Mouse (Mus musculus) heart, embryonic 15.5 days (tissue): ENCODE data around the gene Napsa. TPM values are rescaled to one million over a fixed set of nuclear protein-coding genes. Genes with fewer than 3 reads are reported as not detected.

Source experiments
- ATAC-seq: fragments of 200-750 bp; cut with Nextera tagmentation; replicated peaks from 2 replicates; pipeline ENCODE4 v1.8.0; 2017; ENCODE audit warnings: low read depth, moderate TSS enrichment; ENCODE audit not compliant: insufficient number of reproducible peaks, insufficient read depth, low FRiP score
- H3K27ac ChIP-seq: fragments of 300-500 bp; sonication (generic); 2 replicates; pipeline ENCODE4 v1.5.1; 2015; ENCODE audit warnings: mild to moderate bottlenecking, inconsistent platforms
- H3K27me3 ChIP-seq: fragments of 300-500 bp; sonication (generic); 2 replicates; pipeline ENCODE4 v1.6.1; 2015; ENCODE audit warnings: inconsistent platforms
- H3K36me3 ChIP-seq: fragments of 300-500 bp; sonication (generic); 2 replicates; pipeline ENCODE4 v1.6.1; 2015; ENCODE audit warnings: mild to moderate bottlenecking, inconsistent platforms
- H3K4me1 ChIP-seq: fragments of 300-500 bp; sonication (generic); replicated peaks from 2 replicates; pipeline ENCODE4 v1.6.1; 2015; ENCODE audit warnings: inconsistent platforms
- H3K4me2 ChIP-seq: fragments of 300-500 bp; sonication (generic); 2 replicates; pipeline ENCODE4 v1.6.1; 2015; ENCODE audit warnings: inconsistent platforms, mild to moderate bottlenecking, moderate library complexity
- H3K4me3 ChIP-seq: fragments of 300-500 bp; sonication (generic); 2 replicates; pipeline ENCODE4 v1.5.1; 2015; ENCODE audit warnings: mild to moderate bottlenecking, inconsistent platforms
- H3K9ac ChIP-seq: fragments of 300-500 bp; sonication (generic); 2 replicates; pipeline ENCODE4 v1.6.1; 2015; ENCODE audit warnings: mild to moderate bottlenecking, inconsistent platforms
- H3K9me3 ChIP-seq: fragments of 300-500 bp; sonication (generic); replicated peaks from 2 replicates; pipeline ENCODE4 v1.6.1; 2016; ENCODE audit warnings: inconsistent platforms
- WGBS: fragments of 180-500 bp; shearing (Covaris S2); methylation state at CpG from one replicate; pipeline ENCODE4 v1.1.7; 2015; ENCODE audit warnings: mixed read lengths; 5-methylcytosine and 5-hydroxymethylcytosine counted together
- polyA plus RNA-seq: library from polyadenylated mRNA; unstranded; fragments of >200 nt; fragmentation: Nextera tagmentation; extraction: Ambion mirVana; gene quantifications from 2 replicates; pipeline ENCODE4 v1.2.1, GENCODE M21; 2015

Gene Napsa
- polyA plus RNA-seq, 1 experiment from 2014 or later, result 1.7 TPM

DNA sequence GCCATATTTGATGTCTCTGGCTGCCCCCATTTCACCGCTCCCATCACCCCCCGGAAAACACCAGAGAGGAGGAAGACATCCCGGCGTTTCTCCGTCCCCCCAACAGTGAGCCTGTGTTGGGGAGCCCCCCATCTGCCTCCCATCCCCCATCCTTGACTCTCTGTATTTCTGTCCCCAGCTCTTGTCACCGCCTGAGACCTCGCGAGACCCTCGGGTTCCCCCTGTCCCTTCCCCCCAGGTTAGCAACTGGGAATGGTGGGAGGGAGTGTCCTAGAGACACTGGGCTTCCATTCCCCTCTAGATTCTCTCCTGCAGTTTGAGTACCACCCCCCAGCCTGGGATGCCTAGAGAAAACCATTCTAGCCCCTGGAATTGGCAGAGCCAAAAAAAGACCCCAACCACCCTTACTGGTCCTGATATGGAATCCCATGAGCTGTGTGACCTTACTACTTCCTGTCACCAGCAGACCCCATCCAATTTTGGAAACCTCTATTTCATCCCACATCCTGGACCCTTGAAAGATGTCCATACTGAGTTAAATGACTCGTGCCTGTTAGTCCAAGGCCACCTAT, 28.6 kb downstream of the Napsa start:
- 71% methylated on average over 10 of the region's 10 CpGs for WGBS

GRCm38 (mm10) chr7:44601646-44602045, 29.5 kb downstream of the Napsa start:
- Histone ChIP-seq H3K9me3 (no peaks in the 10 kb centered on the region), H3K27me3 (peaks cover 75% of the 10 kb centered on the region), H3K4me1 (peaks cover 4% of the 10 kb centered on the region), H3K4me3 (no peak overlapping the region), H3K4me2 (no peak overlapping the region), H3K9ac (no peak overlapping the region), H3K27ac (no peak overlapping the region), H3K36me3 (no peaks in the 10 kb centered on the region)
- WGBS, result 14% methylated on average over 19 of the region's 19 CpGs
- ATAC-seq, result no peak

More for the DNA sequence above, 28.6 kb downstream of the Napsa start:
- Histone ChIP-seq H3K36me3 (no peaks in the 10 kb centered on the region), H3K4me1 (peaks cover 4% of the 10 kb centered on the region), H3K27ac (no peak overlapping the region), H3K27me3 (peaks cover 70% of the 10 kb centered on the region), H3K9me3 (no peaks in the 10 kb centered on the region), H3K4me2 (no peak overlapping the region), H3K4me3 (no peak overlapping the region), H3K9ac (no peak overlapping the region)
- no peak for ATAC-seq

- Histone ChIP-seq H3K4me2 (no peak overlapping the region), H3K4me1 (peaks cover 4% of the 10 kb centered on the region), H3K27ac (no peak overlapping the region), H3K9ac (no peak overlapping the region), H3K27me3 (peaks cover 83% of the 10 kb centered on the region), H3K36me3 (no peaks in the 10 kb centered on the region), H3K4me3 (no peak overlapping the region), H3K9me3 (no peaks in the 10 kb centered on the region)
- no peak for ATAC-seq
- WGBS, result 15% methylated on average over 11 of the region's 11 CpGs
Observed at GRCm38 (mm10) chr7:44602443-44602842, 30.3 kb downstream of the Napsa start.

DNA sequence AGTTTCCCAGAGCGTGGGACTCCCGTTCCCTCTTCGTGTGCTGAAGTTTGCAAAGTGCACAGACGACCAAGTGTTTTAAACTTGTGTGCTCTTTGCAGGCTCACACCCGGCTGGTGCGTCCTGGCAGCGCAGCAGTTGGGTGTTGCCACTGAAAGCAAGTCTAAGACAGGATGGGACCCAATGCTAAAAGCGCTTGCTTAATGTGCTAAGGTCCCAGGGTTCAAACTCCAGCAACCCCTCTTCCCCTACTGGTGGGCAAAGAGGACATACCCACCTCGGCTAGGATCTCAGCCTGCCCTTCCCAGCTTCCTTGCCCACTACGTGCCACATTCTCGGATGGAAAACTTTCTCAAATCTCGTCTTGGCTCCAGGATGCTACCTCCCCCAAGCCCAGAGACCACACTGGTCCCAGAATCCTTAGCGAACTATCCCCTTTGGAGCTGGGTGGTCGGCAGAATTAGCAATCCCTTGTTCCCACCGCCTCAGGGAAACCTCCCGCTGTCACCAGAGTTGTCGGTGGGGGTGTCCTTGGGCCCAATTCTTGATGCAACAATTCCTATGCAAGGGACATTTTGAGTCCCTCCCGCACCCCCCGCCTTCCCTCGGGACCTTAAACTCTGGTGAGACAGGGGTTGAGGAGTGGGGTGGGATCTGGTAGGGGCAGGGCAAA, 31.1 kb downstream of the Napsa start:
- Histone ChIP-seq H3K4me2 (peak overlapping the region; percentile 47; the same call in 1 of the 2 replicates), H3K4me1 (peaks cover 4% of the 10 kb centered on the region), H3K27ac (no peak overlapping the region), H3K9ac (no peak overlapping the region), H3K27me3 (peaks cover 88% of the 10 kb centered on the region), H3K9me3 (no peaks in the 10 kb centered on the region), H3K36me3 (no peaks in the 10 kb centered on the region), H3K4me3 (no peak overlapping the region)
- ATAC-seq, result no peak
- WGBS, result 4% methylated on average over 20 of the region's 20 CpGs

DNA sequence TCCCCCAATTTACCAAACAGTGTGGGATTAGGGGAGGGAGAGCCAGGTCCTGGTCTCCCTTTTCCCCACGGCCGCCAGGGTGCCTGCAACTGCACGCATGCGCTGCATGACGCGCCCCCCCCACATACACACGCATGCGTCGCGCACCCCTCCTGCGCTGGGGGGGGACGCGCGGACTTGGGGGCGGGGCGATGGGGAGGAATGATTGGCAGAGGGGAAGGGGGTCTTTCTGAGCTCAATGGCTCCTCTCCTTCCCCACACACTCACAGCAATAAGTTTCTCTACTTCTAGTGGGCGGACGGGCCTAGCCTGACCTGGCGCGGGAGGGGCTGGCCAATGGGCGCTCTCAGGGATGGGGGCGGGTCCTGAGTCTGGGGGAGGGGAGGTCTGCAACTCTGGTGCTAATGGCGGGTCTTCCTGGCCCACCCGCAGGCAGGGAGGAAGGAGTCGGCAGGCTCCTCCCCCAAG, 32.0 kb downstream of the Napsa start:
- H3K4me2 ChIP-seq, result peak overlapping the region; percentile 47
- H3K27ac ChIP-seq, result no peak overlapping the region
- ATAC-seq, result no peak
- WGBS, result under 1% methylated on average over 25 of the region's 25 CpGs
- no peaks in the 10 kb centered on the region for H3K9me3 ChIP-seq
- H3K27me3 ChIP-seq, result peaks cover 89% of the 10 kb centered on the region
- H3K9ac ChIP-seq, result 0 out of 2 replicates have a peak overlapping the region, but pooled peaks have one; percentile 10
- H3K4me3 ChIP-seq, result peak overlapping the region; percentile 28
- H3K36me3 ChIP-seq, result no peaks in the 10 kb centered on the region
- peaks cover 4% of the 10 kb centered on the region for H3K4me1 ChIP-seq

DNA sequence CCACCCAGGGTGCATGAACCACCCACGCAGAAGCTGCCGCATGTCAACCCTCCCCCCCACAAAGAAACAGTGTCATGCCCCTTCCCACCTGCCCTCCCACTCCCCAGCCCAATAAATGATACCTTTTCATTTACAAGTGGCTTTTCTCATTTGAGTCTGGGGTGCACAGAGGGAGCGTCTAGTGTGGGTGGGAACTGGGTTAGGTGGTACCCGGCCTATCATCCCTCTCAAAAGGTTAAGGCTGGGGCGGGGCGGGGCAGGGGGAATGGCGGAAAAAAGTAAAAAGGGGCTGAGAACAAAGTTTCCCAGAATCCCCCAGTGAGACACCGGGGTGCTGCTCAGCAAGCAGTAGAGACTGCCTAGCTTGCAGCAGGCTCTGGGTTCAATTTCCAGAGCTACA, 32.4 kb downstream of the Napsa start:
- no peak overlapping the region for H3K27ac ChIP-seq
- 2% methylated on average over 8 of the region's 8 CpGs for WGBS
- no peak overlapping the region for H3K4me3 ChIP-seq
- no peak overlapping the region for H3K9ac ChIP-seq
- H3K4me1 ChIP-seq, result peaks cover 4% of the 10 kb centered on the region
- no peaks in the 10 kb centered on the region for H3K9me3 ChIP-seq
- no peaks in the 10 kb centered on the region for H3K36me3 ChIP-seq
- ATAC-seq, result no peak
- peaks cover 88% of the 10 kb centered on the region for H3K27me3 ChIP-seq
- H3K4me2 ChIP-seq, result peak overlapping the region; percentile 47

DNA sequence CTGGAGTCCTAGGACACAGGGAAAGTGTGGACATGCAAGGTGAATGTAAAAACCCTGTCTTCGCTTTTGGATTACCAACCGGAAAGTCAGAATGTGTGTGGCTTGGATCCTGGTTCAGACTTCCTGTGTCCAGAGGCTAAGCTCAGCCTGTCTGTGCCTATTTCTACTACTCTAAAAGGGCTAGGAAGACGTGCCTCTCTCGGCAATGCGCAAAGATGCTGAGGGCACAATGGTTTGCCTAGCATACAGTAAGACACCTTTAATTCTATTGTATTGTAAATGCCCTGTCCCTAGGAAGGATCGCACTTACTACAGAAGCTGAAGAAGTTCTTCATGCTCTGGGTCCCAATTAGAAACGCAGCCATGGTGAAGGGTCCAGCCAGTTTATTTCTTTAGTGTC, 33.3 kb downstream of the Napsa start:
- no peak for ATAC-seq
- Histone ChIP-seq H3K4me1 (peaks cover 4% of the 10 kb centered on the region), H3K4me2 (no peak overlapping the region), H3K27ac (no peak overlapping the region), H3K27me3 (peaks cover 80% of the 10 kb centered on the region), H3K9ac (no peak overlapping the region), H3K36me3 (no peaks in the 10 kb centered on the region), H3K9me3 (no peaks in the 10 kb centered on the region), H3K4me3 (no peak overlapping the region)
- 34% methylated on average over 7 of the region's 7 CpGs for WGBS

GRCm38 (mm10) chr7:44606171-44606901, 34.2 kb downstream of the Napsa start:
- H3K27me3 ChIP-seq, result peaks cover 72% of the 10 kb centered on the region
- no peak overlapping the region for H3K4me3 ChIP-seq
- 10% methylated on average over 29 of the region's 29 CpGs for whole genome bisulfite sequencing
- H3K4me2 ChIP-seq, result no peak overlapping the region
- H3K27ac ChIP-seq, result no peak overlapping the region
- ATAC-seq, result no peak
- peaks cover 4% of the 10 kb centered on the region for H3K4me1 ChIP-seq
- no peaks in the 10 kb centered on the region for H3K36me3 ChIP-seq
- H3K9me3 ChIP-seq, result no peaks in the 10 kb centered on the region
- no peak overlapping the region for H3K9ac ChIP-seq

DNA sequence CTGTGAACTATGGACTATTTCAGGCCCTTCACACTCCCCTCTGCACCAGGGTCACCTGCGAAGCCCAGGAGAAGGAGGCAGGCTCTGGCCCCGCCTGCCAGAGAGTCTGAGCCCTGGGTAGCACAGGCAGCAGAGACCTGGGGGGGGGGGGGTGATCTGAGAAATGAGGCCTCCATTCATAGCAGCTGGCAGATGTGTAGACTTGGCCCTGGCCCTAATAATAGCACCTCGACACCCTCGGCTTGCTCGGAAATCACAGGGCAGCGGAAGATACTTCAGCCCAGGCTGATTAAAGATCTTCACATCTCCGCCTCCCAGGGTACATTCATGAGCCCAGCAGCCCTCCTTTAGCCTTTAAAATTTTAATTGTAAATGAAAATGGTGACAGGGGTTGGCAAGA, 40.0 kb downstream of the Napsa start:
- Histone ChIP-seq H3K4me2 (no peak overlapping the region), H3K4me1 (no peaks in the 10 kb centered on the region), H3K4me3 (no peak overlapping the region), H3K9me3 (no peaks in the 10 kb centered on the region), H3K36me3 (no peaks in the 10 kb centered on the region), H3K27ac (no peak overlapping the region), H3K9ac (no peak overlapping the region), H3K27me3 (peaks cover 59% of the 10 kb centered on the region)
- no peak for ATAC-seq
- WGBS, result 62% methylated on average over 7 of the region's 7 CpGs

DNA sequence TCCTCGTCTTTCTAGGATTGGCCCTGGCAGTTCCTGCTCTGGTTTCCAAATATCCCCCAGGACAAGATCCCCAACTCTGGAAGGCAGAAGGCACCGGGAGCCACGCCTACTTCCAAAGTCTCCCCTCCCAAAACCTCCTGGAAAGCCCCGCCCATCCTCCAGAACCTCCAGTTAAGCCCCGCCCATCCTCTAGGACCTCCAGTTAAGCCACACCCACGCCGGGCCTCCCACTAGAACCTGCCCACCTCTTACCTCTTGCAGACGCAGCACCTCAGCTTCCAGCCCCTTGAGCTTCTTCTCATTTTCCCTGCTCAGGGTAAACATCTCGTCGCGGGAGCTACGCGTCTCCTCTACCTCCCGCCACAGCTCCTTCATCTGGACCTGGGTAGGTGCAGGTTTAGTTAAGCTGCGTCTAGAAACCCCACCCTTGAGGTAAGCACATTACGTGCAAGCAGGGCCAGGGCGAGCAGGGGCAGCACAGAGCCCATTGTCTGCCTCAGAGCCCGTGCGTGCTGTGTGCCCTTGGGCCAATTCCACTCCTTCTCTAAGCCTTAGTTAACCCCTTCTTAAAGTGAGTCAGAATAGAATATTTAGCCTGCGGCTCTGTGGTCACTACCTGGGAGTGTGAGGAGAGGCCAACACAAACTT, 42.0 kb downstream of the Napsa start:
- Histone ChIP-seq H3K4me3 (no peak overlapping the region), H3K27ac (no peak overlapping the region), H3K9me3 (no peaks in the 10 kb centered on the region), H3K4me2 (no peak overlapping the region), H3K4me1 (no peaks in the 10 kb centered on the region), H3K36me3 (no peaks in the 10 kb centered on the region), H3K27me3 (peaks cover 47% of the 10 kb centered on the region), H3K9ac (no peak overlapping the region)
- 10% methylated on average over 20 of the region's 20 CpGs for whole genome bisulfite sequencing
- no peak for ATAC-seq

- no peaks in the 10 kb centered on the region for H3K9me3 ChIP-seq
- no peak overlapping the region for H3K4me2 ChIP-seq
- H3K4me3 ChIP-seq, result no peak overlapping the region
- H3K27ac ChIP-seq, result no peak overlapping the region
- H3K4me1 ChIP-seq, result no peaks in the 10 kb centered on the region
- H3K9ac ChIP-seq, result no peak overlapping the region
- peaks cover 47% of the 10 kb centered on the region for H3K27me3 ChIP-seq
- 9% methylated on average over 10 of the region's 10 CpGs for WGBS
- H3K36me3 ChIP-seq, result no peaks in the 10 kb centered on the region
- no peak for ATAC-seq
Observed at GRCm38 (mm10) chr7:44615309-44615708, 43.1 kb downstream of the Napsa start.
